Mouse (Mus musculus) stomach, postnatal 0 days (tissue): ENCODE results near the gene Clec1a.

Experiments
- CTCF ChIP-seq: IDR thresholded peaks from 2 replicates; pipeline ENCODE4 v1.5.1; 2016; ENCODE audit warnings: antibody characterized with exemption, low read depth, mild to moderate bottlenecking, moderate library complexity
- EP300 ChIP-seq: optimal IDR thresholded peaks from 2 replicates; pipeline ENCODE3; 2016; ENCODE audit warnings: antibody characterized with exemption

GRCm38 (mm10) chr6:129414177-129414576 is 37.6 kb downstream of the Clec1a start:
- TF ChIP-seq CTCF (no peak), EP300 (no peak)
